In genomic region chr17:65885697-65886529, GRCm38 (mm10) we compare ENCODE assay signal across 8 mouse cellular contexts. TPM values are rescaled to one million over a fixed set of nuclear protein-coding genes. Genes with fewer than 3 reads are reported as not detected.
DNase-seq lines count a peak whose midpoint lies in the region; ATAC-seq and TF ChIP-seq lines count a peak whose summit lies in the region.

Gene Ralbp1, minus strand, starts transcription at chr17:65885798.

- peaks cover 4% of the 10 kb centered on the region for H3K4me1 ChIP-seq in cortical plate, adult 2 months (ENCODE audit: control insufficient read depth, insufficient read depth, low read length)
- H3K4me1 ChIP-seq in limb, embryonic 11.5 days (ENCODE audit: control insufficient read depth, insufficient read depth, low read length): 0 out of 2 replicates have a peak, but pooled peaks cover 6% of the 10 kb centered on the region
- peaks cover 36% of the 10 kb centered on the region for H3K4me1 ChIP-seq in midbrain, embryonic 13.5 days (replicated peaks)

- WGBS in limb, embryonic 11.5 days: 6% methylated on average over 14 of the region's 14 CpGs
- 11% methylated on average over 14 of the region's 14 CpGs for WGBS in midbrain, embryonic 13.5 days

- no peak for ATAC-seq in limb, embryonic 11.5 days (ENCODE audit: insufficient number of reproducible peaks, low FRiP score, low TSS enrichment, low read depth)
- ATAC-seq in midbrain, embryonic 13.5 days: no peak

- no peaks in the 10 kb centered on the region for H3K36me3 ChIP-seq in limb, embryonic 11.5 days (ENCODE audit: control insufficient read depth, insufficient read depth, low read length)
- H3K36me3 ChIP-seq in midbrain, embryonic 13.5 days: no peaks in the 10 kb centered on the region

- H3K4me2 ChIP-seq in limb, embryonic 11.5 days (ENCODE audit: low read depth, severe bottlenecking): peak within 1 kb of the TSS; percentile 85
- H3K4me2 ChIP-seq in midbrain, embryonic 13.5 days (replicated peaks): peak within 1 kb of the TSS; percentile 96

- peak; percentile 42 to 44 for DNase-seq in B cell, adult 2 months
- peak; percentile 40 for DNase-seq in T-cell, adult 2 months (ENCODE audit: low spot score)
- no peak for DNase-seq in gastrocnemius, postnatal 25 days
- peak; percentile 66 for DNase-seq in induced T-regulatory cell, adult 2 months (ENCODE audit: low read depth)
- DNase-seq in limb, embryonic 11.5 days (ENCODE audit: low spot score): peak; percentile 52
- no peak for DNase-seq in c-Kit-positive CD71-positive TER-119-positive erythroid progenitor cells, embryonic 14.5 days (ENCODE audit: low spot score)

- H3K27ac ChIP-seq in cortical plate, adult 2 months (ENCODE audit: insufficient read depth, low read length): peak within 1 kb of the TSS; percentile 66
- peak within 1 kb of the TSS; percentile 89 for H3K27ac ChIP-seq in limb, embryonic 11.5 days (replicated peaks; ENCODE audit: low read depth, low read length)
- H3K27ac ChIP-seq in midbrain, embryonic 13.5 days: peak within 1 kb of the TSS; percentile 92

- peak within 1 kb of the TSS; percentile 48 for H3K4me3 ChIP-seq in cortical plate, adult 2 months (ENCODE audit: insufficient read depth, low read length)
- H3K4me3 ChIP-seq in limb, embryonic 11.5 days (ENCODE audit: low read depth, low read length): peak within 1 kb of the TSS; percentile 68
- peak within 1 kb of the TSS; percentile 98 for H3K4me3 ChIP-seq in midbrain, embryonic 13.5 days (replicated peaks)

- H3K9me3 ChIP-seq in limb, embryonic 11.5 days (ENCODE audit: control insufficient read depth, low read length): no peaks in the 10 kb centered on the region
- no peaks in the 10 kb centered on the region for H3K9me3 ChIP-seq in midbrain, embryonic 13.5 days

- TF ChIP-seq POLR2A in cortical plate, adult 2 months (IDR thresholded peaks at IDR 0.05; ENCODE audit: extremely low read depth, insufficient read depth, low read length): peak; percentile 47

- H3K9ac ChIP-seq in limb, embryonic 11.5 days (ENCODE audit: low read length): peak within 1 kb of the TSS; percentile 74
- peak within 1 kb of the TSS; percentile 94 for H3K9ac ChIP-seq in midbrain, embryonic 13.5 days (replicated peaks)

- no peak for TF ChIP-seq CTCF in cortical plate, adult 2 months (IDR thresholded peaks at IDR 0.05; ENCODE audit: extremely low read depth, insufficient read depth, low read length)

- H3K27me3 ChIP-seq in limb, embryonic 11.5 days (ENCODE audit: control insufficient read depth, insufficient read depth, low read length): no peaks in the 10 kb centered on the region
- H3K27me3 ChIP-seq in midbrain, embryonic 13.5 days: no peaks in the 10 kb centered on the region

RNA-seq across cellular contexts. Expression of gene Ralbp1, which starts in this region (rescaled TPM):
- polyA plus RNA-seq in cortical plate, adult 2 months (2012; rRNA removed): 47.3 and 48.1 TPM in 2 replicates
- 10 to 100 TPM; 20.2 to 20.5 TPM for total RNA-seq in gastrocnemius, postnatal 25 days (2021)
- polyA plus RNA-seq in limb, embryonic 11.5 days (2014; fragmentation: Nextera tagmentation; extraction: Ambion mirVana): 52.6 and 55.2 TPM in 2 replicates
- polyA plus RNA-seq in midbrain, embryonic 13.5 days (2015; fragmentation: Nextera tagmentation; extraction: Ambion mirVana): 49.8 TPM in 2 replicates

Comparison
In these comparisons a context has a peak if more than half of its experiments do, and no peak if none do; other contexts are left out.
1. DNase-seq: peak in B cell, adult 2 months (2 of 2), T-cell, adult 2 months (single experiment), induced T-regulatory cell, adult 2 months (single experiment) and limb, embryonic 11.5 days (single experiment); none in gastrocnemius, postnatal 25 days (single experiment) and c-Kit-positive CD71-positive TER-119-positive erythroid progenitor cells, embryonic 14.5 days (single experiment).
2. H3K4me3 ChIP-seq: peak in every context shown above with its lines; median percentile 98 in midbrain, embryonic 13.5 days; 68 in limb, embryonic 11.5 days; 48 in cortical plate, adult 2 months.
3. Peak in every context shown above with its lines, with median percentiles within 50 percentile points of each other: H3K27ac ChIP-seq.